Mouse (Mus musculus) embryonic facial prominence, embryonic 11.5 days (tissue): ENCODE results near the gene Rnf182. TPM values are rescaled to one million over a fixed set of nuclear protein-coding genes. Genes with fewer than 3 reads are reported as not detected.

Source experiments
- ATAC-seq: fragments of 200-750 bp; cut with Nextera tagmentation; replicated peaks from 2 replicates; pipeline ENCODE4 v1.8.0; 2017; ENCODE audit warnings: low read depth; ENCODE audit not compliant: insufficient number of reproducible peaks, low FRiP score, low TSS enrichment
- DNase-seq: peaks from one replicate; pipeline ENCODE4 v3.0.0-alpha.2; 2015; ENCODE audit warnings: low spot score
- H3K27ac ChIP-seq: fragments of 300-500 bp; sonication (generic); replicated peaks from 2 replicates; pipeline ENCODE4 v1.5.1; 2014; ENCODE audit warnings: mild to moderate bottlenecking, low read depth, low read length, control low read depth
- H3K27me3 ChIP-seq: fragments of 300-500 bp; sonication (generic); 2 replicates; pipeline ENCODE4 v1.6.1; 2014; ENCODE audit warnings: mild to moderate bottlenecking, low read length, moderate library complexity, mixed read lengths; ENCODE audit not compliant: control insufficient read depth, insufficient read depth
- H3K36me3 ChIP-seq: fragments of 300-500 bp; sonication (generic); replicated peaks from 2 replicates; pipeline ENCODE4 v1.6.1; 2014; ENCODE audit warnings: low read depth, mild to moderate bottlenecking, low read length, moderate library complexity, mixed read lengths; ENCODE audit not compliant: control insufficient read depth, insufficient read depth
- H3K4me1 ChIP-seq: fragments of 300-500 bp; sonication (generic); 2 replicates; pipeline ENCODE4 v1.6.1; 2014; ENCODE audit warnings: low read length, mixed read lengths; ENCODE audit not compliant: control insufficient read depth, insufficient read depth
- H3K4me2 ChIP-seq: fragments of 300-500 bp; sonication (generic); 2 replicates; pipeline ENCODE4 v1.6.1; 2014; ENCODE audit warnings: low read depth, mild to moderate bottlenecking, control low read depth, low read length, moderate library complexity
- H3K4me3 ChIP-seq: fragments of 300-500 bp; sonication (generic); 2 replicates; pipeline ENCODE4 v1.5.1; 2014; ENCODE audit warnings: low read depth, low read length, control low read depth
- H3K9ac ChIP-seq: fragments of 300-500 bp; sonication (generic); replicated peaks from 2 replicates; pipeline ENCODE4 v1.6.1; 2014; ENCODE audit warnings: mild to moderate bottlenecking, control low read depth, low read length
- H3K9me3 ChIP-seq: fragments of 300-500 bp; sonication (generic); replicated peaks from 2 replicates; pipeline ENCODE4 v1.6.1; 2016; ENCODE audit warnings: mild to moderate bottlenecking, low read length, inconsistent platforms, mixed read lengths; ENCODE audit not compliant: control insufficient read depth
- WGBS: fragments of 180-500 bp; shearing (Covaris S2); extraction: QIAGEN DNeasy Blood & Tissue Kit; methylation state at CpG from one replicate; pipeline ENCODE4 v1.1.7; 2014; 5-methylcytosine and 5-hydroxymethylcytosine counted together
- polyA plus RNA-seq: library from polyadenylated mRNA; unstranded; fragments of >200 nt; fragmentation: Nextera tagmentation; extraction: Ambion mirVana; gene quantifications from 2 replicates; pipeline ENCODE4 v1.2.1, GENCODE M21; 2014

The Rnf182 gene
- polyA plus RNA-seq, 1 experiment from 2014 or later, result 8.1 TPM

- ATAC-seq (no peak), DNase-seq (no peak)
- no peaks in the 10 kb centered on the region for H3K4me1 ChIP-seq
- H3K4me3 ChIP-seq, result no peak overlapping the region
- H3K27ac ChIP-seq, result no peak overlapping the region
- H3K36me3 ChIP-seq, result no peaks in the 10 kb centered on the region
- 55% methylated on average over 8 of the region's 8 CpGs for WGBS
- H3K9ac ChIP-seq, result no peak overlapping the region
- H3K27me3 ChIP-seq, result no peaks in the 10 kb centered on the region
- no peaks in the 10 kb centered on the region for H3K9me3 ChIP-seq
- H3K4me2 ChIP-seq, result no peak overlapping the region
These were observed 69.0 kb downstream of the Rnf182 start for GRCm38 (mm10) chr13:43684499-43684994.

DNA sequence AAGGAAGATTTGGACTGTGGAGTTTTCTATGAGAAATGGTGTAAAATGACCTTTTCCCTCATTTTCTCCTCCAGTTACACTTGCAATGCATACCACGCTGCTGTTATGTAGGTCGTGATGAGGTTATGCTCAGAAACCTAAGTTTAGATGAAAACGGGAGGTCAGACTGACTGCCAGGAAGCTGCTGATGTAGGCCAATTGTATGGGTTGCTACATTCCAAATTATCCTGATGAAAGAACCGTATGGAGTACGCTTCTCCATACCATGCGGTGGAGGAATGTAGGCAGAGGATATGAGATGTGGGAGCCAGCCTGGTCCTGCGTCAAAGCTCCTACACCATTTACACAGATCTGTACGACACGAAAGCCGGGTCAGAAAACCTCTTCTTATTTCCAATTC, 72.6 kb downstream of the Rnf182 start:
- WGBS, result 80% methylated on average over 10 of the region's 10 CpGs
- H3K36me3 ChIP-seq, result no peaks in the 10 kb centered on the region
- ATAC-seq, result no peak
- no peaks in the 10 kb centered on the region for H3K9me3 ChIP-seq
- no peaks in the 10 kb centered on the region for H3K27me3 ChIP-seq
- H3K4me3 ChIP-seq, result no peak overlapping the region
- no peak for DNase-seq
- H3K27ac ChIP-seq, result no peak overlapping the region
- H3K4me2 ChIP-seq, result no peak overlapping the region
- H3K9ac ChIP-seq, result no peak overlapping the region
- no peaks in the 10 kb centered on the region for H3K4me1 ChIP-seq

- 56% methylated on average over 3 of the region's 3 CpGs for WGBS
- no peak overlapping the region for H3K4me3 ChIP-seq
- H3K9me3 ChIP-seq, result no peaks in the 10 kb centered on the region
- H3K27ac ChIP-seq, result no peak overlapping the region
- DNase-seq, result peak; percentile 29
- no peak for ATAC-seq
- H3K4me1 ChIP-seq, result no peaks in the 10 kb centered on the region
- H3K36me3 ChIP-seq, result no peaks in the 10 kb centered on the region
- H3K9ac ChIP-seq, result no peak overlapping the region
- no peaks in the 10 kb centered on the region for H3K27me3 ChIP-seq
- H3K4me2 ChIP-seq, result no peak overlapping the region
These were observed 76.2 kb downstream of the Rnf182 start for GRCm38 (mm10) chr13:43691755-43692154.

GRCm38 (mm10) chr13:43695521-43695920, 80.0 kb downstream of the Rnf182 start:
- Histone ChIP-seq H3K4me1 (no peaks in the 10 kb centered on the region), H3K27ac (no peak overlapping the region), H3K4me3 (no peak overlapping the region), H3K9ac (no peak overlapping the region), H3K27me3 (no peaks in the 10 kb centered on the region), H3K9me3 (no peaks in the 10 kb centered on the region), H3K4me2 (no peak overlapping the region), H3K36me3 (no peaks in the 10 kb centered on the region)
- ATAC-seq, result no peak
- no peak for DNase-seq

DNA sequence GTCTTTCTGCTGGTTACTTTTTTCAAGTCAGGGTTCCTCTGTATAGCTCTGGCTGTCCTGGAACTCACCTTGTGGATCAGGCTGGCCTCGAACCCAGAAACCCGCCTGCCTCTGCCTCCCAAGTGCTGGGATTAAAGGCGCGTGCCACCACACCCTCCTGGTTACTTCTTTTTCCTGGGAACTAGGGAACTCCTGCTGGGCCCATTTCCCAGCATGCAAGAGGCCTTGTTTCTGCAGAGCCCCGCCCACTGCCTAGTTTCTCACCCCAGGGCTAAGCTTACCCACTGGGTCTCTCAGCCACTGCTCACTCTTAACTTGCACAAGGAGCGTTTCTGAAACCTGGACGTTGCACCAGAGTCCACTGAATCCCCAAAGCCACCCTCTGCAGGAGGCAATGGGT, 80.5 kb downstream of the Rnf182 start:
- Histone ChIP-seq H3K4me3 (no peak overlapping the region), H3K4me1 (no peaks in the 10 kb centered on the region), H3K4me2 (no peak overlapping the region), H3K27me3 (no peaks in the 10 kb centered on the region), H3K9ac (no peak overlapping the region), H3K27ac (no peak overlapping the region), H3K36me3 (no peaks in the 10 kb centered on the region), H3K9me3 (no peaks in the 10 kb centered on the region)
- ATAC-seq (no peak), DNase-seq (no peak)
- WGBS, result 85% methylated on average over 7 of the region's 7 CpGs

DNA sequence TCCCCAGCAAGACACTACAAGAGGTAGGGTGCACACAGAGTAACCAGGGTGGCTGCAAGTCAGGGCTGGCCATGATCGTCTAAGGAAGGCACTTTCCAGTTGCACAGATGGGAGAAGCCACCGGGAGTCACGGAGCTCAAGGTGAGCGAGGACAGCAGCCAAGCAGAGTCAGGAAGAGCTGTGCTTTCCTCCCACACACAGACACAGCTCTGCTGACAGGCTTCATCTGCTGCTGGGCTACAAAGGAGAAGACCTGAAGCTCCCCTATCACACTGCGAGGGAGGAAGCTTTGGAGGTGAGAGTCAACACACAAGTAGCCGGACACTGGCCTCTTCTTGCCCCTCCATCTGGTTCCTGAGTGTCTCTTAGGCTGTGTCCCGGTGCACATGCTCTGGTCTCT, 83.0 kb downstream of the Rnf182 start:
- H3K27ac ChIP-seq, result no peak overlapping the region
- 85% methylated on average over 7 of the region's 7 CpGs for WGBS
- H3K9me3 ChIP-seq, result no peaks in the 10 kb centered on the region
- H3K9ac ChIP-seq, result no peak overlapping the region
- DNase-seq (no peak), ATAC-seq (no peak)
- H3K4me1 ChIP-seq, result no peaks in the 10 kb centered on the region; the same call in 1 of the 2 replicates
- no peaks in the 10 kb centered on the region for H3K36me3 ChIP-seq
- no peak overlapping the region for H3K4me2 ChIP-seq
- H3K4me3 ChIP-seq, result no peak overlapping the region
- no peaks in the 10 kb centered on the region for H3K27me3 ChIP-seq

GRCm38 (mm10) chr13:43703471-43703870, 88.0 kb downstream of the Rnf182 start:
- Histone ChIP-seq H3K36me3 (no peaks in the 10 kb centered on the region), H3K27me3 (no peaks in the 10 kb centered on the region), H3K9ac (no peak overlapping the region), H3K4me3 (no peak overlapping the region), H3K27ac (no peak overlapping the region), H3K4me1 (no peaks in the 10 kb centered on the region; the same call in 1 of the 2 replicates), H3K4me2 (no peak overlapping the region), H3K9me3 (no peaks in the 10 kb centered on the region)
- 25% methylated on average over 7 of the region's 7 CpGs for WGBS
- no peak for ATAC-seq
- peak; percentile 27 for DNase-seq

GRCm38 (mm10) chr13:43704533-43705116, 89.1 kb downstream of the Rnf182 start:
- no peak overlapping the region for H3K27ac ChIP-seq
- no peak overlapping the region for H3K4me2 ChIP-seq
- DNase-seq (no peak), ATAC-seq (no peak)
- H3K4me3 ChIP-seq, result no peak overlapping the region
- H3K4me1 ChIP-seq, result no peaks in the 10 kb centered on the region; the same call in 1 of the 2 replicates
- no peaks in the 10 kb centered on the region for H3K27me3 ChIP-seq
- 67% methylated on average over 7 of the region's 7 CpGs for WGBS
- no peak overlapping the region for H3K9ac ChIP-seq
- H3K9me3 ChIP-seq, result no peaks in the 10 kb centered on the region
- no peaks in the 10 kb centered on the region for H3K36me3 ChIP-seq
